Mouse (Mus musculus) embryonic facial prominence, embryonic 14.5 days (tissue): ENCODE results near the gene Aadacl2. TPM values are rescaled to one million over a fixed set of nuclear protein-coding genes. Genes with fewer than 3 reads are reported as not detected.

Experiments
- ATAC-seq: fragments of 200-750 bp; cut with Nextera tagmentation; 2 replicates; pipeline ENCODE4 v1.8.0; 2017; ENCODE audit warnings: low read depth, moderate number of reproducible peaks, moderate TSS enrichment
- DNase-seq: peaks from one replicate; pipeline ENCODE4 v3.0.0-alpha.2; 2015; ENCODE audit warnings: low spot score
- H3K27ac ChIP-seq: fragments of 300-500 bp; sonication (generic); replicated peaks from 2 replicates; pipeline ENCODE4 v1.5.1; 2014; ENCODE audit warnings: low read depth, mild to moderate bottlenecking, low read length, moderate library complexity
- H3K27me3 ChIP-seq: fragments of 300-500 bp; sonication (generic); replicated peaks from 2 replicates; pipeline ENCODE4 v1.6.1; 2014; ENCODE audit warnings: low read length; ENCODE audit not compliant: control insufficient read depth, insufficient read depth
- H3K36me3 ChIP-seq: fragments of 300-500 bp; sonication (generic); 2 replicates; pipeline ENCODE4 v1.6.1; 2014; ENCODE audit warnings: low read length, mixed read lengths; ENCODE audit not compliant: control insufficient read depth, insufficient read depth
- H3K4me1 ChIP-seq: fragments of 300-500 bp; sonication (generic); 2 replicates; pipeline ENCODE4 v1.6.1; 2014; ENCODE audit warnings: antibody characterized with exemption, low read length; ENCODE audit not compliant: control insufficient read depth, insufficient read depth
- H3K4me2 ChIP-seq: fragments of 300-500 bp; sonication (generic); 2 replicates; pipeline ENCODE4 v1.6.1; 2014; ENCODE audit warnings: low read depth, mild to moderate bottlenecking, low read length, moderate library complexity, mixed read lengths
- H3K4me3 ChIP-seq: fragments of 300-500 bp; sonication (generic); 2 replicates; pipeline ENCODE4 v1.5.1; 2014; ENCODE audit warnings: low read depth, mild to moderate bottlenecking, low read length
- H3K9ac ChIP-seq: fragments of 300-500 bp; sonication (generic); 2 replicates; pipeline ENCODE4 v1.6.1; 2014; ENCODE audit warnings: low read depth, mild to moderate bottlenecking, low read length, moderate library complexity, mixed read lengths
- H3K9me3 ChIP-seq: fragments of 300-500 bp; sonication (generic); 2 replicates; pipeline ENCODE4 v1.6.1; 2016; ENCODE audit warnings: low read length; ENCODE audit not compliant: control insufficient read depth
- WGBS: fragments of 180-500 bp; shearing (Covaris S2); extraction: QIAGEN DNeasy Blood & Tissue Kit; methylation state at CpG from one replicate; pipeline ENCODE4 v1.1.7; 2014; 5-methylcytosine and 5-hydroxymethylcytosine counted together
- polyA plus RNA-seq: library from polyadenylated mRNA; unstranded; fragments of >200 nt; fragmentation: Nextera tagmentation; extraction: Ambion mirVana; gene quantifications from 2 replicates; pipeline ENCODE4 v1.2.1, GENCODE M21; 2014

The Aadacl2 gene
- polyA plus RNA-seq: 0.80 and 0.93 TPM in 2 replicates

- no peak for ATAC-seq
- no peak within 1 kb of the TSS for H3K4me3 ChIP-seq
- no peaks in the 10 kb centered on the region for H3K9me3 ChIP-seq
- no peaks in the 10 kb centered on the region for H3K27me3 ChIP-seq
- H3K4me1 ChIP-seq: no peaks in the 10 kb centered on the region
- WGBS: 69% methylated on average over 1 of the region's 1 CpGs
- H3K36me3 ChIP-seq: no peaks in the 10 kb centered on the region
- H3K27ac ChIP-seq: no peak within 1 kb of the TSS
- no peak within 1 kb of the TSS for H3K4me2 ChIP-seq
- no peak for DNase-seq
- H3K9ac ChIP-seq: no peak within 1 kb of the TSS
Observed at GRCm38 (mm10) chr3:60006443-60006842, at the start of gene Aadacl2. Gene Aadacl2 (plus strand): TSS chr3:60006743.

DNA sequence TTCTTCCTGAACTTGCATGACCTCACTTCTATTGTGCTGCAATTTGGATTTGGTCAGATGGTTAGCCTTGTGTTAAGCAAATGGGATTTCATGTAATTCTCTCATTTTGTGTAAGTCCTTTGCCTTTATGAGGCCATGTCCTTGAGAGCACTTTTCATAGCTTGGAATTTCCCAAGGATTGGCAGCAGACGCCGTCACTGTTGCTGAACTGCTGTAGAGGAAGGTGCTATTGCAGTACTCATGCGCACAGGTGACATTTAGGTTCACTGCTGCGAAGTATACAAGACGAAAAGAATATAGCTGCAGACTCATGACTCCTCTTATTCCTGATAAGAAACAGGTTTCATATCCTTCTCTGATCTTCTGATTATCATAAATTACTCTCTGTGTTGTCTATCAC, 35.7 kb upstream of the Aadacl2 start:
- no peaks in the 10 kb centered on the region for H3K27me3 ChIP-seq
- H3K4me1 ChIP-seq: no peaks in the 10 kb centered on the region
- H3K9me3 ChIP-seq: no peaks in the 10 kb centered on the region
- no peak overlapping the region for H3K27ac ChIP-seq
- 85% methylated on average over 5 of the region's 5 CpGs for WGBS
- DNase-seq (no peak), ATAC-seq (no peak)
- no peak overlapping the region for H3K4me3 ChIP-seq
- no peak overlapping the region for H3K4me2 ChIP-seq
- no peak overlapping the region for H3K9ac ChIP-seq
- no peaks in the 10 kb centered on the region for H3K36me3 ChIP-seq

GRCm38 (mm10) chr3:59974591-59974990, 32.0 kb upstream of the Aadacl2 start:
- Histone ChIP-seq H3K27ac (no peak overlapping the region), H3K36me3 (no peaks in the 10 kb centered on the region), H3K9ac (no peak overlapping the region), H3K4me2 (no peak overlapping the region), H3K4me1 (no peaks in the 10 kb centered on the region), H3K9me3 (no peaks in the 10 kb centered on the region), H3K4me3 (no peak overlapping the region), H3K27me3 (no peaks in the 10 kb centered on the region)
- DNase-seq: no peak
- no peak for ATAC-seq

DNA sequence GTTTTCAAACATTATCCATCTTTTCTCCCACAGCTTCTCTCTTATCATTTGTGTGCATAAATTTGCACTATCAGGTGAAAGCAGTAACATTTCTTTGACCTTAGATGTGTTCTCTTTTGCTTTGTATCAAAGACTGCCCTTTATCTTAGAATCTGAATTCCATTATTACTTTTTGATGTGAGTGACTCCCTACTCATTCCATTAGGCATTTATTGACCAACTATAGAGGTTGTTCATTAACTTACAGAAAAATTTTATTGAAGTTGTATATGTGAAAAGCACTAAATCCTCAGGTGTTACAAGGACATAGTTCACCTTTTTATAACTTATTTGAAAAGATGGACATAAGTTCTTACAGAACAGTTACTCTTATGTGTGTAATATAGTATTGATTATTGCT, 2.9 kb upstream of the Aadacl2 start:
- no peaks in the 10 kb centered on the region for H3K27me3 ChIP-seq
- ATAC-seq (no peak), DNase-seq (no peak)
- H3K36me3 ChIP-seq: no peaks in the 10 kb centered on the region
- no peak overlapping the region for H3K4me2 ChIP-seq
- H3K27ac ChIP-seq: no peak overlapping the region
- no peak overlapping the region for H3K4me3 ChIP-seq
- H3K4me1 ChIP-seq: no peaks in the 10 kb centered on the region
- H3K9ac ChIP-seq: no peak overlapping the region
- no peaks in the 10 kb centered on the region for H3K9me3 ChIP-seq

GRCm38 (mm10) chr3:60025417-60025816, 18.9 kb downstream of the Aadacl2 start, which contains the start of gene Aadac:
Gene Aadac (plus strand): TSS chr3:60025717.
- Histone ChIP-seq H3K4me3 (no peak within 1 kb of the TSS), H3K9me3 (no peaks in the 10 kb centered on the region), H3K4me2 (no peak within 1 kb of the TSS), H3K4me1 (no peaks in the 10 kb centered on the region), H3K36me3 (no peaks in the 10 kb centered on the region), H3K9ac (no peak within 1 kb of the TSS), H3K27ac (no peak within 1 kb of the TSS), H3K27me3 (no peaks in the 10 kb centered on the region)
- DNase-seq: no peak
- ATAC-seq: no peak
- 73% methylated on average over 1 of the region's 1 CpGs for WGBS

- H3K9me3 ChIP-seq: no peaks in the 10 kb centered on the region
- WGBS: 81% methylated on average over 4 of the region's 4 CpGs
- no peaks in the 10 kb centered on the region for H3K36me3 ChIP-seq
- DNase-seq (no peak), ATAC-seq (no peak)
- H3K4me1 ChIP-seq: no peaks in the 10 kb centered on the region
- H3K27me3 ChIP-seq: no peaks in the 10 kb centered on the region
- H3K9ac ChIP-seq: no peak overlapping the region
- H3K4me2 ChIP-seq: no peak overlapping the region
- H3K27ac ChIP-seq: no peak overlapping the region
- no peak overlapping the region for H3K4me3 ChIP-seq
Observed at GRCm38 (mm10) chr3:60031511-60031910, 25.0 kb downstream of the Aadacl2 start.

DNA sequence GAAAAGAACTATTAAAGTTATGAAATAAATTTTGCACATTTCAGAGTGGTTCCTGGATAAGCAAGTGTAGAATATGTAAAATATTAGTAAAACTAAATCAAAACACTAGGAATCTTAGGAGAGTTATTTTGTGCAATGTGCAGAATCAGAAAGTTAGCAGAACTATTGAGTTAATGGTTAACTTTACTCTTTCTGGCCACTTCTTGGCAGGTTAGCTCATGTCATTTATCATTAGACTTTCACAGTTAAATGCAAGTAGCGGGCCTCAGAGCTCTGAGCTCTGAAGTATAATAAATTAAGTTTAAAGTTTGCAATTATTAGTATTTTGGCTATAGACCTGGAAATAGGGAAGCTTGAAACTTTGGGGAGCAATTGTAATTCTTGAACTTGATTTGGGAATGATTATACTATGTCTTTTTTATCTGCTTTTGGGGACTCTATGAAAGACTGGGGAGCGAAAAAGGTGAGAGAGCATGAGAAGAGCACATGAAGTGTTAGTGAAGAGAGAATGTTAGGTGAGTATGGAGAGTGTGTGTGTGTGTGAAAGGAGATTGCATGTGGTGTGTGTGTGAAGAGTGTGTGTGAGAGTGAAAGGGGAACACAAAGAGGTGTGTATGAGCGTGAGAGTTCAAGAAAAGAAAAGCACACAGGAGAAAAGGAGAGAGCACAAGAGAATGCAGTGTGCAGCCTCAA, 39.8 kb downstream of the Aadacl2 start:
- H3K4me3 ChIP-seq: no peak overlapping the region
- no peaks in the 10 kb centered on the region for H3K4me1 ChIP-seq
- ATAC-seq (no peak), DNase-seq (no peak)
- H3K4me2 ChIP-seq: no peak overlapping the region
- no peak overlapping the region for H3K9ac ChIP-seq
- H3K9me3 ChIP-seq: no peaks in the 10 kb centered on the region
- no peaks in the 10 kb centered on the region for H3K27me3 ChIP-seq
- 82% methylated on average over 3 of the region's 3 CpGs for WGBS
- H3K36me3 ChIP-seq: no peaks in the 10 kb centered on the region
- no peak overlapping the region for H3K27ac ChIP-seq

GRCm38 (mm10) chr3:60053231-60053927, 46.8 kb downstream of the Aadacl2 start:
- Histone ChIP-seq H3K9me3 (no peaks in the 10 kb centered on the region), H3K4me1 (no peaks in the 10 kb centered on the region), H3K9ac (no peak overlapping the region), H3K4me2 (no peak overlapping the region), H3K36me3 (no peaks in the 10 kb centered on the region), H3K4me3 (no peak overlapping the region), H3K27ac (no peak overlapping the region), H3K27me3 (no peaks in the 10 kb centered on the region)
- ATAC-seq (no peak), DNase-seq (no peak)
- 73% methylated on average over 3 of the region's 3 CpGs for WGBS

DNA sequence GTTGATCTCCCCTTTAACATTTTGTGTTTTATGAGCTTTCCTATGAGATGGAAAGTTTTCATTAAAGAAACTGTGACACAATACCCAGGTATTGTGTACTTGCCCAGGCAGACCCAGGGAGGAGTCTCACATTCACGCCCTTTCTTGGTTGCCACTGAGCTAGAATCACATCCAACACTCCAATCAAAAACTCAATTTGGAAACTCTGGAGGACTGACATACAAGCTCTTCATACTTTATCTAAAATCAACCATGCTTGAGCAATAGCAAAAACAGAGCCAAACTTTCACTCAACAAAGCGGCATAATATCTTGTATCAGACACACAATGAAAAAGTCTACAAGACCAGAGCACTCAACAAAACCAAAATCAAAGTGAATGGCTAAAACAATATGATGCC, 47.4 kb downstream of the Aadacl2 start:
- H3K27me3 ChIP-seq: no peaks in the 10 kb centered on the region
- H3K9ac ChIP-seq: no peak overlapping the region
- no peaks in the 10 kb centered on the region for H3K4me1 ChIP-seq
- H3K36me3 ChIP-seq: no peaks in the 10 kb centered on the region
- 66% methylated on average over 2 of the region's 2 CpGs for WGBS
- H3K9me3 ChIP-seq: no peaks in the 10 kb centered on the region
- no peak for ATAC-seq
- DNase-seq: no peak
- no peak overlapping the region for H3K4me3 ChIP-seq
- H3K4me2 ChIP-seq: no peak overlapping the region
- no peak overlapping the region for H3K27ac ChIP-seq
